Mouse (Mus musculus): ENCODE measurements at regions not wholly inside any gene's neighbourhood (a gene's known extent, or its start where the extent isn't known, plus 50 kb on each side); places are given as distances from the start of the nearest gene placed in this dataset.
"Not testable (repeated sequence)": the region's sequence is repeated elsewhere in the genome, so short reads cannot be mapped to it uniquely, and the experiment has no call there.

GRCm38 (mm10) chr13:39425944-39426343 lies 465.3 kb upstream of the Slc35b3 start:
- DNase-seq (ENCODE audit: low spot score) (no peak), ATAC-seq (replicated peaks; ENCODE audit: low FRiP score, low read depth) (no peak)
- no peak overlapping the region for H3K4me3 ChIP-seq (replicated peaks; ENCODE audit: low read depth, low read length)
- no peak overlapping the region for H3K9ac ChIP-seq (ENCODE audit: low read depth, low read length)
- whole genome bisulfite sequencing: 72% methylated on average over 6 of the region's 6 CpGs
- TF ChIP-seq CTCF (IDR thresholded peaks at IDR 0.05; ENCODE audit: low read depth): peak; percentile 50
- H3K4me1 ChIP-seq (replicated peaks; ENCODE audit: insufficient read depth, low read length): no peaks in the 10 kb centered on the region
- no peak overlapping the region for H3K27ac ChIP-seq
- no peaks in the 10 kb centered on the region for H3K9me3 ChIP-seq (replicated peaks; ENCODE audit: low read length)
- H3K27me3 ChIP-seq (ENCODE audit: insufficient read depth, low read length): no peaks in the 10 kb centered on the region
- H3K4me2 ChIP-seq (ENCODE audit: low read length): no peak overlapping the region
- H3K36me3 ChIP-seq (ENCODE audit: insufficient read depth, low read length): no peaks in the 10 kb centered on the region

- DNase-seq (ENCODE audit: low spot score): no peak
- Histone ChIP-seq H3K27me3 (ENCODE audit: insufficient read depth, low read length) (no peaks in the 10 kb centered on the region), H3K9me3 (replicated peaks; ENCODE audit: low read length) (no peaks in the 10 kb centered on the region), H3K4me1 (replicated peaks; ENCODE audit: insufficient read depth, low read length) (no peaks in the 10 kb centered on the region), H3K4me3 (replicated peaks; ENCODE audit: low read depth, low read length) (no peak overlapping the region), H3K4me2 (ENCODE audit: low read length) (no peak overlapping the region), H3K36me3 (ENCODE audit: insufficient read depth, low read length) (no peaks in the 10 kb centered on the region), H3K27ac (no peak overlapping the region), H3K9ac (ENCODE audit: low read depth, low read length) (no peak overlapping the region)
- TF ChIP-seq CTCF (IDR thresholded peaks at IDR 0.05; ENCODE audit: low read depth): no peak
- WGBS: 44% methylated on average over 7 of the region's 7 CpGs
- ATAC-seq (replicated peaks; ENCODE audit: low FRiP score, low read depth): no peak
These were observed 457.5 kb upstream of the Slc35b3 start for GRCm38 (mm10) chr13:39418127-39418526.

DNA sequence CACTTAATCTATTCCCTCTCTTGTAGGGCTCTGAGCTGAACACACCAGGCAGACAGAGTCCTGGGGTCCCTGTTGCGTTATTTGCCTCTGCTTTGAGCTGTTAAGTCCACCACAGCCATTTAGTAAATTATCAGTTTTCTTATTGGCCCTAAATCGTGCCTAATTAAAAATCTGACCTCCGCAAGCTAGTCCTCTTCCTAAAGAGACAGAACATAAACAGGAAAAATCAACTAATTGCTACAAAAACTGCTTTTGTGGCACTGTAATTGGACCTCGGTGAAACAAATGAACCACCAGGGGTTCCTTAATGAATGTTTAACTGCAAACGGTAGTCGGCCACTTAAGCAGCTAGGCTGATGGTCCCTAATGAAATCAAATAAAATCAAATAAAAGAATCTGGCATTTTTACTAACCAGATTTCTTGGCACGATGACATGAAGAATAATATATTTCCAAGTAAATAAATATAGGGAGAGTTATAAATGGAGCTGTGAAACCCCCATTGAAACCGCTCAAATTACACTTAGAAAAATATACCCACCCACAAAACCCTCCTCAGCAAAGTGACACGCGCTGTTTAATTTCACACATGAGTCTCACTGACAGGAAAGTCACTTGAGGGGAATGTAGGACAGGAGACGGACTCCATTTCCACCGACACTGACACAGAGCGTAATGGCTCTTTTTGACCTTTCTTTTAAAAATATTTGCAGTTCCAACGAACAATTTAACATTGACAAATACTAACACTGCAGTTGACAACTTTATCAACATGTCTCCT lies 451.0 kb upstream of the Slc35b3 start:
- Histone ChIP-seq H3K4me3 (replicated peaks; ENCODE audit: low read depth, low read length) (no peak overlapping the region), H3K4me1 (replicated peaks; ENCODE audit: insufficient read depth, low read length) (no peaks in the 10 kb centered on the region), H3K4me2 (ENCODE audit: low read length) (no peak overlapping the region), H3K27ac (no peak overlapping the region), H3K9me3 (replicated peaks; ENCODE audit: low read length) (no peaks in the 10 kb centered on the region), H3K9ac (ENCODE audit: low read depth, low read length) (no peak overlapping the region), H3K36me3 (ENCODE audit: insufficient read depth, low read length) (no peaks in the 10 kb centered on the region), H3K27me3 (ENCODE audit: insufficient read depth, low read length) (no peaks in the 10 kb centered on the region)
- TF ChIP-seq CTCF (IDR thresholded peaks at IDR 0.05; ENCODE audit: low read depth): peak; percentile 11; the same call in 1 of the 2 replicates
- 17% methylated on average over 14 of the region's 14 CpGs for WGBS
- ATAC-seq (replicated peaks; ENCODE audit: low FRiP score, low read depth) (no peak), DNase-seq (ENCODE audit: low spot score) (peak; percentile 59)

- Histone ChIP-seq H3K4me3 (replicated peaks; ENCODE audit: low read depth, low read length) (no peak overlapping the region), H3K36me3 (ENCODE audit: insufficient read depth, low read length) (no peaks in the 10 kb centered on the region), H3K9me3 (replicated peaks; ENCODE audit: low read length) (no peaks in the 10 kb centered on the region), H3K27me3 (ENCODE audit: insufficient read depth, low read length) (no peaks in the 10 kb centered on the region), H3K4me2 (ENCODE audit: low read length) (no peak overlapping the region), H3K27ac (no peak overlapping the region), H3K9ac (ENCODE audit: low read depth, low read length) (no peak overlapping the region), H3K4me1 (replicated peaks; ENCODE audit: insufficient read depth, low read length) (no peaks in the 10 kb centered on the region)
- TF ChIP-seq CTCF (IDR thresholded peaks at IDR 0.05; ENCODE audit: low read depth): no peak
- WGBS: 88% methylated on average over 3 of the region's 3 CpGs
- DNase-seq (ENCODE audit: low spot score) (no peak), ATAC-seq (replicated peaks; ENCODE audit: low FRiP score, low read depth) (no peak)
These were observed 431.9 kb upstream of the Slc35b3 start for GRCm38 (mm10) chr13:39392589-39392988.

- H3K27ac ChIP-seq; ATAC-seq (replicated peaks; ENCODE audit: low FRiP score, low read depth); H3K27me3 ChIP-seq (ENCODE audit: insufficient read depth, low read length); H3K36me3 ChIP-seq (ENCODE audit: insufficient read depth, low read length); DNase-seq (ENCODE audit: low spot score); H3K9me3 ChIP-seq (replicated peaks; ENCODE audit: low read length); H3K4me2 ChIP-seq (ENCODE audit: low read length); H3K4me1 ChIP-seq (replicated peaks; ENCODE audit: insufficient read depth, low read length); H3K4me3 ChIP-seq (replicated peaks; ENCODE audit: low read depth, low read length); H3K9ac ChIP-seq (ENCODE audit: low read depth, low read length): not testable (repeated sequence)
- WGBS: 88% methylated on average over 1 of the region's 1 CpGs
These were observed 431.5 kb upstream of the Slc35b3 start for GRCm38 (mm10) chr13:39392151-39392550.

GRCm38 (mm10) chr13:39376677-39377076 lies 416.0 kb upstream of the Slc35b3 start:
- DNase-seq (ENCODE audit: low spot score): peak; percentile 55
- no peak for ATAC-seq (replicated peaks; ENCODE audit: low FRiP score, low read depth)
- H3K27me3 ChIP-seq (ENCODE audit: insufficient read depth, low read length): no peaks in the 10 kb centered on the region
- 33% methylated on average over 8 of the region's 8 CpGs for WGBS
- no peak overlapping the region for H3K4me3 ChIP-seq (replicated peaks; ENCODE audit: low read depth, low read length)
- no peaks in the 10 kb centered on the region for H3K9me3 ChIP-seq (replicated peaks; ENCODE audit: low read length)
- peak; percentile 29; the same call in 1 of the 2 replicates for TF ChIP-seq CTCF (IDR thresholded peaks at IDR 0.05; ENCODE audit: low read depth)
- H3K9ac ChIP-seq (ENCODE audit: low read depth, low read length): no peak overlapping the region
- H3K36me3 ChIP-seq (ENCODE audit: insufficient read depth, low read length): no peaks in the 10 kb centered on the region
- H3K4me1 ChIP-seq (replicated peaks; ENCODE audit: insufficient read depth, low read length): no peaks in the 10 kb centered on the region
- H3K27ac ChIP-seq: no peak overlapping the region
- no peak overlapping the region for H3K4me2 ChIP-seq (ENCODE audit: low read length)

DNA sequence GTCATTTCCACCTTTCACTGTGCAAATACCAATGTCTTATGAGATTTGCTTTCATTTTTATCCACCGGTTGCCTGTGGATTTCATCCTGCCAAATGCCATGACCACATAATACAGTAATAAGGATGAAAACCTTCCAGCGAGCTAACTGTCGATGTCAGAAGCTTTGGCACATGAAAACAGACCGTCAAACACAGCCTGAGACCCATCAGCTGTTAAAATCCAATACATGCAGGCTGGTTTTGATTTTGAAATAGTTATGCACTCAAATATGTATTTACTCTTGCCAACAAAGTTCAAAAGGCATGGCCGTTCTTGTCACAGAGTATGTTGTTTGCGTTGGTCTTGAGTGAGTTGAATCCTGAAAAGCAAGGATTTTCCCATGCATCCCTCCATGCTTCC lies 415.6 kb upstream of the Slc35b3 start:
- no peak for DNase-seq (ENCODE audit: low spot score)
- 77% methylated on average over 6 of the region's 6 CpGs for WGBS
- no peaks in the 10 kb centered on the region for H3K27me3 ChIP-seq (ENCODE audit: insufficient read depth, low read length)

More for the DNA sequence above, 415.6 kb upstream of the Slc35b3 start:
- Histone ChIP-seq H3K4me1 (replicated peaks; ENCODE audit: insufficient read depth, low read length) (no peaks in the 10 kb centered on the region), H3K4me2 (ENCODE audit: low read length) (no peak overlapping the region), H3K36me3 (ENCODE audit: insufficient read depth, low read length) (no peaks in the 10 kb centered on the region), H3K9ac (ENCODE audit: low read depth, low read length) (no peak overlapping the region), H3K27ac (no peak overlapping the region), H3K9me3 (replicated peaks; ENCODE audit: low read length) (no peaks in the 10 kb centered on the region), H3K4me3 (replicated peaks; ENCODE audit: low read depth, low read length) (no peak overlapping the region)
- ATAC-seq (replicated peaks; ENCODE audit: low FRiP score, low read depth): no peak
- no peak for TF ChIP-seq CTCF (IDR thresholded peaks at IDR 0.05; ENCODE audit: low read depth)
